Mouse (Mus musculus): ENCODE results near the gene Gmppa. TPM values are rescaled to one million over a fixed set of nuclear protein-coding genes. Genes with fewer than 3 reads are reported as not detected.

Gene Gmppa
- total RNA-seq, 2 experiments from 2014 or later: 2.9 to 6.1 TPM

DNA sequence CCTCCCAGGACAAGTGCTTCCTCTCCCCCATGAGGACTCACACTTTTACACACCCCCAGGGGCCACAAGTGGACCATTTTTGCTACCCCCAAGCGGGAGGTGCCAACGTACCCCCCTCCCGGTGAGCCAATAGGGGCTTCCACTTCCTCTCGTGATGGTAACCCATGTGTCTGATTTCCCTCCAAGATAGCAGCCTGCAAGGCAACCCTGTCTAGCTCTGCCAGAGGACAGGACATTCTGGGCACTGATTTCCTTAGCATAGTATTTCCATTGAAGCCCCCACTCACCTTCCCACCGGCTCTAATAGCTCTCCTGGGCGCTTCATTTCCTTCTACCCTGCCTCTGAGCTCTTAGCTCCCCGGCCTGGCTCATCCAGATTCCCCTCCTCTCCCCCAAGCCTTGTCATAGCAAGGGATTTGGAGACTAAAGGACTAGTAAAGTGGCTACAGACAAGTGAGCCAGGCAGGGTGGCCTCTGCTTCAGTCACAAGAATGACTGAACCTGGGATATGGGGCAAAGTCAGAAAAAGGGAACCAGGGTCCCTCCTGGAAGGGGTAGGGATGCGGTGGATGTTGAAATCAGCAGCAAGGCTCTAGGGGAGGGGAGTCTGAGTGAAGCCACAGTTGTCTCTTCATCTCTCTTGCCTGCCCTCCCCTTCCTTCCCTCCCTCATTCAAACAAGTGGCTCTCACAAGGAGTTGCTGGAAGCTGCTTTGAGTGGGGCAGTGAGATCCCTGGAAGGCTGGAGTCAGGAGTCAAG, 13.8 kb downstream of the Gmppa start:
- no peak for ATAC-seq (replicated peaks; ENCODE audit: low FRiP score, poor library complexity, severe bottlenecking)

- no peak for ATAC-seq (replicated peaks; ENCODE audit: low FRiP score, poor library complexity, severe bottlenecking)
Observed at GRCm38 (mm10) chr1:75450314-75451005, 14.7 kb downstream of the Gmppa start, which contains the start of gene Asic4. Asic4 (plus strand) TSS chr1:75450436.

DNA sequence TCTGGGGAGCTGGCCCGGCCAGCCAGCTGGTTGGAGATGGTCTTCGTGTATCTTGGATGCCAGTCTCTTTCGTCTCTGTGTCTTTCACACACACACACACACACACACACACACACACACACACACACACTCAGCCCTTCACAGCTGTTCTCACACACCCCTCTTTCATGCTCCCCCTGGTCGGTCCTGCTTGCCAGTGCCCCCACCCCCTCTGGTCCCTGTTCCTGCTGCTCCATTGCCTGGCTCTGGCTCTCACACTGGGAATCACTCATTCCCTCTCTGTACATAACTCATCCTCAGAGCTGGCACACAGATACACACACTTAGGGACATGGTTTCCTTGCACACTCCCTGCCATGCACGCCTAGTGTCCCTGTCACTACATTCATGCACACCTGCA, 16.2 kb downstream of the Gmppa start:
- no peak for ATAC-seq (replicated peaks; ENCODE audit: low FRiP score, poor library complexity, severe bottlenecking)

GRCm38 (mm10) chr1:75455433-75455832, 19.7 kb downstream of the Gmppa start:
- no peak for ATAC-seq (replicated peaks; ENCODE audit: low FRiP score, poor library complexity, severe bottlenecking)

DNA sequence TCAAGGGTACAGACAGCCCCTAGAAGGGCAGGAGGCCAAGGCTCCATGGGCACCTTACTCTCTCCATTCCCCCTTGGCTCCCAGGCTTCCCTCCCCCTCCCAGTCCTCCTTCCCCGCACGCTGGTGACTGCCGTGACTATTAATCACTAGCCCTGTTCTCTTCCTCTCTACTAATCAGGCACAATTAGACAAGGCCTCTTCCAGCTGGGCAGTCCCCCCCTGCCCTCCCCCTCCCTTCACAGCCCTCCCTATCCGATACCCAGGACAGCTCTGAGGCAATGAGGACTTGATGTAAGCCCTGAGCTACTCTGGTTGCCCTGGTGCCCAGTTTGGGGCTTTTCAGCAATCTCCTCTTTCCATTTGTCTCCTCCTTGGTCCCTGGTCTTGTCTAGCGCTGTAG, 20.2 kb downstream of the Gmppa start:
- no peak for ATAC-seq (replicated peaks; ENCODE audit: low FRiP score, poor library complexity, severe bottlenecking)

- ATAC-seq (replicated peaks; ENCODE audit: low FRiP score, poor library complexity, severe bottlenecking): no peak
Observed at GRCm38 (mm10) chr1:75456746-75457564, 21.2 kb downstream of the Gmppa start.

DNA sequence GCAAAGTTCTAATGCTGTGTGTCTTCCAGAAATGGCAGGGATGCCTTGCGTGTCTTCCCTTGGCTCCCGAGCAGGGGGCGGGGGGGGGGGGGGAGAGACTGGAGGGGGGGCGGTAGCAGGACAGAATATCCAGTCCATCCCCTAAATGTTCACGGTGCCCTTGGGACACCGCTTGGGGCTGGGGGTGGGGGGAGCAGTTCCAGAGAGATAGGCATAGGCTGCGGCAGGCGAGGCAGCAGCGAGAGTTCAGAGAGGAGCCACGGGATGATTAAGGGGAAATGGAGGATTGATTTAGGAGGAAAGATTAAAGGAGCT, 21.9 kb downstream of the Gmppa start:
- no peak for ATAC-seq (replicated peaks; ENCODE audit: low FRiP score, poor library complexity, severe bottlenecking)

DNA sequence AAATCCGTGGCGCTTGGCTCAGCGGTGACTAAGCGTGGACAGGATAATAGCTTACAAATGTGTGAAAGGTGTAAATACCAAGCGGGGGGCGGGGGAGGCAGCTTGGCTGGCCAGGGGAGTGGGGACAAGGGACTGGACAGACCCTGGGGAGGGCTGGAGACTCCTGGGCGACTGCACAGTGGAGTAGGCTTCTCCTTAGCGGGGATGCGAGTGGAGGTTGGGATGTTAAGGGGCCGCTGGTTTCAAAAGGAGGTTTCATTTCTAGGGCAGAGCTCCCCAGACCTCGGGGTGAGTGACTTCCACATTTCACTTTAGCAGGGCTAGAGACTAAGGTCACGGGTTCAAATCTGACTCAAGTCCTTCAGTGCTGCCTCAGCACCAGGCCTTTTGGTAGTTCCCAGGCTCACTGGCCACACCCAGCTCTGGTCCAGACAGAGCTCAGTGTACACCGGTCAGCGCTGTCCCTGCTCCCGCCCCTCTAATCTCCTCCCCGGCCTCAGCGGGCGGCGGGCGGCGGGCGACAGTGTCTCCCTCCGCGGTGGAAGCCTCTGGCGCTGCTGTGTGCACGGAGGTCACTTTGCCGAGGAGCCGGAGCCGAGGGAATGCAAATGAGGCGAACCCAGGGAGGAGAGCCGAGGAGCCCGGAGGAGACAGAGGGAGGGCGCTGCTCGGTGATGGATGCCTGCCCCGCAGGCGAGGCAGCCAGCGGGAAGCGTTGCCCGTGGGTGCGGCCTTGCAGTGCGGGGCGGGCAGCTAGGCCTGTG, 22.5 kb downstream of the Gmppa start:
- 0 out of 2 replicates have a peak, but pooled peaks have one; percentile 30 for ATAC-seq (replicated peaks; ENCODE audit: low FRiP score, poor library complexity, severe bottlenecking)

DNA sequence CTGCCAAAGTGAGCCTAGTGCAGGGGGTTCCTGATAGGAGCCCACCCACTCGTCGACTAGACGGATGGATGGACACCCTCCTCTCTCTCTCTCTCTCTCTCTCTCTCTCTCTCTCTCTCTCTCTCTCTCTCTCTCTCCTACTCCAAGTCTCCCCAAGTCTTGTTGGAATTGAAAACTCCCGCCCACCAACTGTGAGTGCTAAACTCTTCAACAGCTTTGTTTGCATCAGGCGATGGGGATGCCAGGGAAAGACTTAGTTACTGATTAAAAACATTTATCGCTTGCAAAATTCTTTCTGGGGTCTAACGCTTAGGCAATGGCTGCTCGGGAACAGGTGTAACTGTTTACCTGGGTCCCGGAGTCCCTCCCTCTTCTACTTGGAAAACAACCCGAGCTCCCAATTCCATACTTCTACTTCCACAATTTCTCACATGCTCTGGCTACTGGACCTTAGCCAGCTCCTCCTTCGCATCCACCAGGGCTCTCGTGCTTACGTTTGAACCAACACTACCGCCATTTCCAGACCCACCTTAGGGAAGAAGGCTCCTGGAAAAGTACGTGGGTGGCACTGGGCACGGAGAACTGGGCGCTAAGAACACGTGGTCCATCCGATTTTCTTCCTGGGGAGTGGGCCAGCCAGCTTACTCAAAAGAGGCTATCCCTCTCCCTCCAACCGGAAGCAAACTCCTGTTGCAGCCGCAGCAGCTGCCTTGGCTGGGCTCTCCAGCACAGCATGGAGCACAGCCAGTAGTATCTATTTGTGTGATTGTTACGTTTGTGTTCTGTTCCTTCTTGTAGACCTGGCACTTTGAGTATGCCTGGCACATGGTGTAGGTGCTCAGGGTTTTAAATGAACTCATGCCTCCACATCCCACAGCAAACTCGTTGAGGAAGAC, 23.3 kb downstream of the Gmppa start:
- ATAC-seq (replicated peaks; ENCODE audit: low FRiP score, poor library complexity, severe bottlenecking): no peak

GRCm38 (mm10) chr1:75460297-75460696, 24.6 kb downstream of the Gmppa start:
- ATAC-seq (replicated peaks; ENCODE audit: low FRiP score, poor library complexity, severe bottlenecking): no peak

DNA sequence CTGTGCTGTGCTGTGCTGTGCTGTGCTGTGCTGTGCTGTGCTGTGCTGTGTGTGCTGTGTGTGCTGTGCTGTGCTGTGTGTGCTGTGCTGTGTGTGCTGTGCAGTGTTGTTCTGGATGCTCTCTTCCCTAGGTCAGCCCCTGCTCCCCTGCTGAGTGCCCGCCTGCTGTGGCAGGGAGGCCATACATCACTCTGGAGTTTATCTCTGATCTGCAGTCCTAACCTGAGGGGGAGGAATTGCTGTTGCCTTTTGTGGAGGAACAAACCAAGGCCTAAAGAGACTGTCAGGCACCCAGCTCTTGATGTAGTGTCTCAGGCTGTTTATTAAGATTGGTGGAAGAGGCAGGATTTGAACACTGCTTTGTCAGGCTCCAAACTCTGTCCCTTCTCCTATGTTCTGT, 26.9 kb downstream of the Gmppa start:
- peak; percentile 66; the same call in 1 of the 2 replicates for ATAC-seq (replicated peaks; ENCODE audit: low FRiP score, poor library complexity, severe bottlenecking)

DNA sequence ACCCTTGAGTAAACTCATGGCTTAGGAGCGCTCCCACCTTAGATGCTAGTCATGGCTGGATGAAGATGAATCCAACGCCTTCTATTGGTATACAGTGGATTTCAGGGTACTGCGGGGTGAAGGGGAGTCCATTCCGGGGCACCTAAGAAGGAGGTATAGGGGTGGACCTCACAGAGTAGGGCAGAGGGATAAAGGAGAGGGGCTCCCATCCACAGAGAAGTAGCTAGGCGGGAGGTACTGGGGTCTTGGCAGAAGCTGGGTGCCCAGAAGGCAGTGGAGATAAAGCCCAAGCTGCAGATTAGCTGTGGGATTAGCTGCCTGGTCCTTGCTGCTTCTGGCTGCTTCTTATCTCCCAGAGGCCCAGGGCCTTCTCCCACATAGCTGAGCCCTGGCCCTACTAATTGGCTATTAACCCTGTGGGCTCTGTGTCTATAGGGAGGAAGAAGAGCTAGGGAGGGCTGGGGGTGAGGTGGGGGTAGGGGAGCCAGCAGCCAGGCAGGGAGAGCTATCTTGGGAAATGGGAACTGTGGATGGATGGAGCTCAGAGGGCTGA, 28.0 kb downstream of the Gmppa start:
- no peak for ATAC-seq (replicated peaks; ENCODE audit: low FRiP score, poor library complexity, severe bottlenecking)

GRCm38 (mm10) chr1:75467215-75467927, 31.6 kb downstream of the Gmppa start:
- ATAC-seq (replicated peaks; ENCODE audit: low FRiP score, poor library complexity, severe bottlenecking): peak; percentile 57; the same call in 1 of the 2 replicates

- ATAC-seq (replicated peaks; ENCODE audit: low FRiP score, poor library complexity, severe bottlenecking): no peak
Observed at GRCm38 (mm10) chr1:75469287-75469825, 33.6 kb downstream of the Gmppa start.

DNA sequence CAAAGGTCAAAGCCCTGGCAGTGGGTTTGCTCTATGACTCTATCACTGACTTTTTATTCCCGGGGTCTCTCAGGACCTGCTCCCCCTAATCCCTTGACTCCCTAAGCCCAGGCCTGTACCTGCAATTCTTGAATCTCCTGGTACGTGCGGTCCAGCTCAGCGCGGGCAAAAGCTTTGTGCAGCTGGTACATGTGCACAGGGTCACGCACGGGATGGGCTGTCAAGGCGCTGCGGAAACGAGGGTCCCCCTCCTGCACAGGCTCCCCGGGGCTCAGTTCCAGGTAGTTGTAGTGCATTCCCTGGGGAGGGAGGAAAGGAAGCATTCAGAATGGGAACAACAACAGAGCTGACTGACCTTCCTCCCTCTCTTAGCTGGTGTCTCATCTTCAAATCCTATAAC, 40.7 kb downstream of the Gmppa start:
- no peak for ATAC-seq (replicated peaks; ENCODE audit: low FRiP score, poor library complexity, severe bottlenecking)

DNA sequence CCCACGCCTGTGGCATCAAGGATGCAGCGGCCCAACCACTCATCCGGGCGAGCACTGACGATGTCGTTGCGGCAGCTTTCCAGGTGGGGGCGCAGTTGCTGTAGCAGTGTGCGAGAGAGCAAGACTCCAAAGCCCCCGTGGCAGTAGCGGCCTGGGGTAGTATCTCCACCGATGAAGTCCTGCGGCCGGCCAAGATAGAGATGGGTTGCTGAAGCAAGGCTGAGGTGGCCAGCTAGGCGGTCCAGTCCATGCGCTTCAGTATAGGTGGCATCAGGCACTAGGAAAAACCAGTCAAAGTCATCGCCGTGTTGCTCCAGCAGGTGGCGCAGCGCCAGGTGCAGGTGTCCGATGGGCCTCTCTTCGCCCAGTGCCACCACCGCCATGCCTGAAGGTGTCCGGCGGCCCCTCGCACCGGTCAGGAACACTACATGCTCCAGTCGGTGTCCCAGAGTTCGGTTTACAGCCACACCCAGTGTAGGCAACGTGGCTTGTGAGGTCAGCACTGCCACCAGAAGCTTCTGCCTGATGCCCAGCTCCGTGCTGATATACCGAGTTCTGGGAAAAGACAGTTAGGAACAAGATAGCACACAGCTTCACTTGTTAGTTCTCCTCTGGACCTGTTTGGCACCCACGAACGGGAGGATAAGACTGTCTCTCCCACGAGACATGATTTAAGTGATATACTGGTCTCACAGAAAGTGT, 41.7 kb downstream of the Gmppa start:
- peak; percentile 43 for ATAC-seq (replicated peaks; ENCODE audit: low FRiP score, poor library complexity, severe bottlenecking)

DNA sequence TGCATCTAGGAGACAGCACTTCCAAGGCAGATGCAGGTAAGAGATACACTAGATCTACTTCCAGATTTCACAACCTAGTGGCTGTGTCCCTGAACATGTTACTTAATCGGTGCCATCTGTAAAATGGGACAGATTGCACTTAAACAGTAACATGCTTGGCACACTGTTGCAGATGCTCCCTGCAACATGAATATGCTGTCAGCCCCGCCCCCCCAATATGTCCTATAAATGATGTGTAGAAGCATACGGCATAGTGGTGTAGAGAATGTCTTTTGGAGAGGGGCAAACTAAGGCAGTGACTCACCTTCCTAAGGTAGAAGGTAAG, 42.2 kb downstream of the Gmppa start:
- ATAC-seq (replicated peaks; ENCODE audit: low FRiP score, poor library complexity, severe bottlenecking): no peak

All from erythroblast, adult 5-6 weeks (primary cell).